Mouse (Mus musculus) layer of hippocampus, postnatal 10 days (tissue): ENCODE results near the gene Esp6. TPM values are rescaled to one million over a fixed set of nuclear protein-coding genes. Genes with fewer than 3 reads are reported as not detected.
"Not testable (repeated sequence)": the region's sequence is repeated elsewhere in the genome, so short reads cannot be mapped to it uniquely, and the experiment has no call there.

ENCODE experiments used
- DNase-seq, 2 experiments: peaks; one replicate each; pipeline ENCODE4 v3.0.0; 2021; ENCODE audit warnings: low spot score in 2 of 2
- long read RNA-seq: library from polyadenylated mRNA; stranded (forward); transcript quantifications from one replicate; pipeline ENCODE4 v2.0.0, GENCODE M21; 2023
- total RNA-seq, 2 experiments: library from RNA; stranded (reverse); gene quantifications; 2 replicates each; pipeline ENCODE4 v1.2.3; 2021

The Esp6 gene
- not detected for total RNA-seq
- long read RNA-seq = 0 reads

GRCm38 (mm10) chr17:40561207-40561606 lies at the start of gene Esp6:
Gene Esp6, plus strand, starts transcription at chr17:40561507.
- no peak for DNase-seq

- no peak for DNase-seq
These were observed 41.5 kb upstream of the Esp6 start, which contains the start of gene Esp8 for GRCm38 (mm10) chr17:40519818-40520217. Gene Esp8, plus strand, starts transcription at chr17:40520022.

DNA sequence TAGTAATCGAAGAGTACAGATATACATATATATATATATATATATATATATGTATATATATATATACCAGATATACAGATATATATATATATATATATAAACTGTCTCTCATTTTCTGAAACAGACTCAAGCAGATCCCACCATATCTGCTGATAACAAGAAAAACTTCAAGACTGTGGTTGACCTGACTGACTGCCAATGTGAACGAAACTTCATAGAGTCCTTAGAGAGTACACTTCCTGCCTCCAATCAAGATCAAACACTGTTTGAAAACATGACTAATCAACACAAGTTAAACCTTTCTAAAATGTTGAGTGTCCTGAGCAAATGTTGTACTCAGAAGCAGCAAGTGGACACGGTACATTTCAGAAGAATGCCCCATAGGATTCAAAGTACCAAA lies 31.5 kb upstream of the Esp6 start:
- no peak for DNase-seq

DNA sequence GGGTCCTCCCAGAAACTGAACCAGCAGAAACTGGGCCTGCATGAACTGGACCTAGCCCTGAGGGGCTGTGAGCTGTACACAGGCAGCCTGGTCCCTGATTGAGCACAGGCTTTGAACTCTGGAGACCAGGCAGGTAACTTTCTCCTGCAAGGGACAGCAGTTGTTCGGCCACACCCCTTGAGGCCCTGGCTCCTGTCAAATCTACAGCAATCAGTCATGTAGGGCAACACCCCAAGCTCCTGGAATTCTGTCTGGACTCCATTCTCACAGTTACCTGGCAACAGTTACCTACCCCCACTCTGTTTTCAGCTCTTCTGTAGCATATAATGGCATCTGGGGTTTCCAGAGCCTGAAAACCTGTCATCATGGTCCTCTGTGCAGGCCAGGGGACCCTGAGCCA lies 30.2 kb upstream of the Esp6 start:
- no peak for DNase-seq

DNA sequence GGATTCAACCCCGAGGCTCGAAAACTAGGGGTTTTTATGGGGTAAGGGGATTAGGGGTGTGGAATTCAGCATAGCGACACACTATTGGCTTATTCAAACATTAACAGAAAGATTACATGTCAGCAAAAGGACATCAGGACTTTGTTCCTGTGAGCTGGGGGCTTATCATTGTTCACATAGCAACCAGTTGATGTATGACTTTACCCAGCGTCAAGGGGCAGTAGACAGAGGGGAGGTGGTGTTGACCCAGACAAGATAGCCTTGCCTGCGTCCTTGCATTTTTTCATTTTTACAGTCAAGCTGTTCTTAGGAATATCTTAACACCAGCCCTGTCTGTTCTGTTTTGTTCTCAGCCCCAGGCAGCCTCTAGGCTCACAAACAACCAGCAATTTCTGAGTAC lies 14.3 kb upstream of the Esp6 start:
- DNase-seq = not testable (repeated sequence)

GRCm38 (mm10) chr17:40553470-40553869 lies 7.8 kb upstream of the Esp6 start:
- DNase-seq = no peak

DNA sequence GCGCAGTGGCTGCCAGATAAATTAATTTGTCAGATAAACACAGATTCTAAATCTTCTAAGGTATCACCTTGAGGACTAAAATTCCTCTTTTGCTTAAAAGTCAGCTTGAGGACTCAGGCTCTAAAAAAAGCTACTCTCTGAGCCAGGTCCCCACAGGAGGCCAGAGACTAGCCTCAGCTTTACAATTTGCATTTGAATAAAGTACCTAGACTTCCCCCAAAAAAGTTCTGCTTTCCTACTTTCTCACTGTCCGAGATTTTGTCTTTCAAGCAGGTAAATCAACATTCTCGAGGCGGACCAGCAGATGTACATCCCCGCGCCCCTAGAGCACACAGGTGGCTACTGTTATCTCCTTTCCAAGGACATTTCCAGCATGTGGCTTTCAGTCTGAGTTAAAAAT lies 22.6 kb downstream of the Esp6 start:
- DNase-seq = not testable (repeated sequence)

DNA sequence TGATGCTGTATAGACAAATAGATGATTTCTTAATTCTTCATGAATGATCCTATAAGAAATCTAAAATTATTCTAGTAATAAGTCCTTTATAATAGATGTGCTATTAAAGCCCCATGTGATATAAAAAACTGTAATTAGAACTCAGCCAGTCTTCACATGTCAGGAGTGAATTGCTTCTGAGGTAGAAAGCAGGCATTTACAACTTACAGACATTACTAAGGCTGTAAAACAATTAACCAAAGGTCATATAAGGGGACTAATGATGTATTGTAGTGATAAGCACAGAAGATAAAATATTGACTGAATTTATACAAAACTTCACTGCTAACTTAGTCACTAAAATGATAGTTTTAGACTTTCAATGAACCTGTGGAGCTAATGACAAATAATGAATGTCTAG lies 30.0 kb downstream of the Esp6 start:
- no peak for DNase-seq

DNA sequence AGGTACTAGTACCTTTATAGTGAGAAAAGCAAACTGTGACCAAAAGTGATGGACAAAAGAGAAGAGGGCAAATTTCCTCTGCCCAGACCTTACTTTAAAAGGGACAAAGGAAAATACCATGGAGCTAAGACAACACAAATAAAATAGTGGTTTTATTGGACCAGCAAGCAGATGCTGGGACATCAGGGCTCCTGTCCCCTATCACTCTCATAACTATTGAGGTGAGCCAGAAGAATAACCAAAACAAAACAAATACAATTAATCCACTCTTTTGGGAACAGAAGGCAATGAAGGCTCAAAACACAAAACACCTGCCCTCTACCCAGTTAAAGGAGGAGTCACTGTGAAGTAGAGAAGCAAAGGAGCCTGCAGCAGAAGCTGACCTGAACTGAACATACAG lies 37.0 kb downstream of the Esp6 start, which contains the start of gene Esp4:
TSS of gene Esp4 (plus strand) at position 301 of the 400 bp plus-strand sequence.
- DNase-seq = no peak

Other genes with a start within 250 kb of the Esp6 start
- gene Crisp1, start 242.3 kb upstream of the Esp6 start, total RNA-seq = not detected
- gene Esp8, start 41.5 kb upstream of the Esp6 start, total RNA-seq = not detected
- not detected for gene Esp4, start 37.1 kb downstream of the Esp6 start, total RNA-seq
- gene Esp3, start 70.6 kb downstream of the Esp6 start, total RNA-seq = not detected
- not detected for gene Esp1, start 165.6 kb downstream of the Esp6 start, total RNA-seq
- not detected for gene Crisp2, start 245.5 kb downstream of the Esp6 start, total RNA-seq
- not detected for gene Rhag, start 249.6 kb downstream of the Esp6 start, total RNA-seq